In genomic region chr8:113917197-113917596, GRCm38 (mm10) we compare ENCODE assay signal across 20 mouse cellular contexts.
DNase-seq lines count a peak whose midpoint lies in the region; ATAC-seq lines count a peak whose summit lies in the region.
"Had no signal": no experiment of that assay in that cellular context is flagged by ENCODE, and none has a peak within 500 bp of the region (broad histone marks: within the 10 kb centered on the region; RNA-seq: fewer than 3 reads in every experiment).

No protein-coding gene starts in this region.

- no peaks in the 10 kb centered on the region for H3K27me3 ChIP-seq in midbrain, embryonic 12.5 days
- no peaks in the 10 kb centered on the region for H3K27me3 ChIP-seq in midbrain, embryonic 10.5 days (ENCODE audit: low read depth, poor library complexity, severe bottlenecking)
- 0 out of 2 replicates have a peak, but pooled peaks cover 7% of the 10 kb centered on the region for H3K27me3 ChIP-seq in forebrain, embryonic 12.5 days
- H3K27me3 ChIP-seq: heart, embryonic 13.5 days; hindbrain, embryonic 12.5 days had no signal

- H3K36me3 ChIP-seq in midbrain, embryonic 12.5 days, result no peaks in the 10 kb centered on the region
- no peaks in the 10 kb centered on the region for H3K36me3 ChIP-seq in midbrain, embryonic 10.5 days
- no peaks in the 10 kb centered on the region for H3K36me3 ChIP-seq in forebrain, embryonic 12.5 days (replicated peaks)
- H3K36me3 ChIP-seq: heart, embryonic 13.5 days; hindbrain, embryonic 12.5 days had no signal

- DNase-seq in embryo, embryonic 10 days (ENCODE audit: low spot score), result peak; percentile 15
- DNase-seq in embryo, embryonic 9.5 days (ENCODE audit: extremely low spot score), result no peak
- no peak for DNase-seq in midbrain, embryonic 10.5 days (ENCODE audit: low spot score)
- peak; percentile 17 for DNase-seq in mesoderm, embryonic 11.5 days (ENCODE audit: low read depth, low spot score)
- no peak for DNase-seq in lung, postnatal 36 days
- no peak for DNase-seq in testis, postnatal 14 days (ENCODE audit: low spot score)
- DNase-seq: adrenal gland, postnatal 25 days; cerebellum, adult 18-20 months; cerebellum, postnatal 14 days; gastrocnemius, postnatal 25 days; heart, adult 18-20 months; heart, postnatal 14 days; kidney, postnatal 10 days; thymus, postnatal 25 days had no signal

- H3K4me2 ChIP-seq in midbrain, embryonic 12.5 days (replicated peaks), result no peak overlapping the region
- peak overlapping the region; percentile 4; the same call in 1 of the 2 replicates for H3K4me2 ChIP-seq in forebrain, embryonic 12.5 days
- H3K4me2 ChIP-seq: heart, embryonic 13.5 days; hindbrain, embryonic 12.5 days had no signal

- ATAC-seq in midbrain, embryonic 12.5 days (ENCODE audit: low FRiP score, low read depth), result 0 out of 2 replicates have a peak, but pooled peaks have one; percentile 60
- peak; percentile 86; the same call in 1 of the 2 replicates for ATAC-seq in forebrain, embryonic 12.5 days (ENCODE audit: low FRiP score)
- ATAC-seq: intestine, postnatal 0 days had no signal

- no peak overlapping the region for H3K9ac ChIP-seq in midbrain, embryonic 12.5 days (replicated peaks)
- no peak overlapping the region for H3K9ac ChIP-seq in forebrain, embryonic 12.5 days
- H3K9ac ChIP-seq: heart, embryonic 13.5 days; hindbrain, embryonic 12.5 days had no signal

- no peak overlapping the region for H3K27ac ChIP-seq in midbrain, embryonic 12.5 days (replicated peaks)
- H3K27ac ChIP-seq in midbrain, embryonic 10.5 days (replicated peaks), result no peak overlapping the region
- H3K27ac ChIP-seq in forebrain, embryonic 12.5 days, result 0 out of 2 replicates have a peak overlapping the region, but pooled peaks have one; percentile 8
- H3K27ac ChIP-seq: heart, embryonic 13.5 days; hindbrain, embryonic 12.5 days; layer of hippocampus, adult 2 months had no signal

- H3K4me3 ChIP-seq in midbrain, embryonic 12.5 days, result no peak overlapping the region
- H3K4me3 ChIP-seq in midbrain, embryonic 10.5 days, result no peak overlapping the region
- H3K4me3 ChIP-seq in forebrain, embryonic 12.5 days (replicated peaks), result no peak overlapping the region
- H3K4me3 ChIP-seq: heart, embryonic 13.5 days; hindbrain, embryonic 12.5 days; layer of hippocampus, adult 2 months had no signal

- WGBS in midbrain, embryonic 12.5 days, result 35% methylated on average over 6 of the region's 6 CpGs
- 52% methylated on average over 6 of the region's 6 CpGs for WGBS in midbrain, embryonic 10.5 days
- WGBS in forebrain, embryonic 12.5 days, result 16% methylated on average over 6 of the region's 6 CpGs

- H3K4me1 ChIP-seq in midbrain, embryonic 12.5 days, result peaks cover 6% of the 10 kb centered on the region; the same call in 1 of the 2 replicates
- no peaks in the 10 kb centered on the region for H3K4me1 ChIP-seq in midbrain, embryonic 10.5 days
- H3K4me1 ChIP-seq in forebrain, embryonic 12.5 days, result 0 out of 2 replicates have a peak, but pooled peaks cover 7% of the 10 kb centered on the region
- H3K4me1 ChIP-seq: heart, embryonic 13.5 days; hindbrain, embryonic 12.5 days had no signal

- no peaks in the 10 kb centered on the region for H3K9me3 ChIP-seq in midbrain, embryonic 12.5 days
- H3K9me3 ChIP-seq in midbrain, embryonic 10.5 days (replicated peaks), result no peaks in the 10 kb centered on the region
- H3K9me3 ChIP-seq in forebrain, embryonic 12.5 days, result no peaks in the 10 kb centered on the region
- H3K9me3 ChIP-seq: heart, embryonic 13.5 days; hindbrain, embryonic 12.5 days had no signal

Comparison
In these comparisons a context has a peak if more than half of its experiments do, and no peak if none do; other contexts are left out.
1. DNase-seq: peak in embryo, embryonic 10 days (single experiment) and mesoderm, embryonic 11.5 days (single experiment); none in embryo, embryonic 9.5 days (single experiment), midbrain, embryonic 10.5 days (single experiment), lung, postnatal 36 days (single experiment) and testis, postnatal 14 days (single experiment).